Mouse (Mus musculus) cerebellum, adult 18-20 months (tissue): Measurements from ENCODE around the gene Rad50.

Experiments used
- DNase-seq, 2 experiments: peaks; one replicate each; pipeline ENCODE4 v3.0.0; 2021

Gene Rad50

GRCm38 (mm10) chr11:53691979-53692378, 15.1 kb downstream of the Rad50 start:
- DNase-seq = no peak

GRCm38 (mm10) chr11:53682994-53683530, 24.1 kb downstream of the Rad50 start:
- no peak for DNase-seq

- DNase-seq = no peak
Observed at GRCm38 (mm10) chr11:53682170-53682569, 24.9 kb downstream of the Rad50 start.

- no peak for DNase-seq
Observed at GRCm38 (mm10) chr11:53681686-53682085, 25.4 kb downstream of the Rad50 start.

GRCm38 (mm10) chr11:53680141-53680540, 27.0 kb downstream of the Rad50 start:
- DNase-seq = no peak

- DNase-seq = no peak
Observed at GRCm38 (mm10) chr11:53671414-53671813, 35.7 kb downstream of the Rad50 start.

- no peak for DNase-seq
Observed at GRCm38 (mm10) chr11:53664091-53664490, 43.0 kb downstream of the Rad50 start.

- DNase-seq = peak; percentile 7 to 9
Observed at GRCm38 (mm10) chr11:53662794-53663674, 44.1 kb downstream of the Rad50 start.

- DNase-seq = no peak
Observed at GRCm38 (mm10) chr11:53657828-53658227, 49.3 kb downstream of the Rad50 start.

- no peak for DNase-seq
Observed at GRCm38 (mm10) chr11:53657381-53657780, 49.7 kb downstream of the Rad50 start.

- no peak for DNase-seq
Observed at GRCm38 (mm10) chr11:53656558-53657202, 50.4 kb downstream of the Rad50 start.

GRCm38 (mm10) chr11:53655043-53655442, 52.1 kb downstream of the Rad50 start:
- no peak for DNase-seq

- no peak for DNase-seq
Observed at GRCm38 (mm10) chr11:53652427-53652826, 54.7 kb downstream of the Rad50 start.

- DNase-seq = no peak
Observed at GRCm38 (mm10) chr11:53651441-53651840, 55.7 kb downstream of the Rad50 start.

GRCm38 (mm10) chr11:53644017-53644416, 63.1 kb downstream of the Rad50 start:
- DNase-seq = no peak

- no peak for DNase-seq
Observed at GRCm38 (mm10) chr11:53642744-53643279, 64.3 kb downstream of the Rad50 start.

GRCm38 (mm10) chr11:53637803-53638260, 69.3 kb downstream of the Rad50 start:
- DNase-seq = no peak

- DNase-seq = no peak
Observed at GRCm38 (mm10) chr11:53637046-53637802, 69.9 kb downstream of the Rad50 start.

GRCm38 (mm10) chr11:53636183-53636646, 70.9 kb downstream of the Rad50 start:
- DNase-seq = peak; percentile 37 to 51

GRCm38 (mm10) chr11:53635590-53636182, 71.4 kb downstream of the Rad50 start:
- DNase-seq = no peak

- DNase-seq = no peak
Observed at GRCm38 (mm10) chr11:53634556-53634955, 72.6 kb downstream of the Rad50 start, which contains the start of gene Il13. Il13 (minus strand) TSS chr11:53634702.

GRCm38 (mm10) chr11:53633644-53634043, 73.5 kb downstream of the Rad50 start:
- no peak for DNase-seq
